Mouse (Mus musculus) 3134 (cell line): ENCODE results near the gene Tenm2.

Source experiments
- DNase-seq: peaks from one replicate; pipeline ENCODE4 v3.0.0-alpha.2; 2011; ENCODE audit warnings: low spot score; ENCODE audit not compliant: insufficient read length; ENCODE audit errors: extremely low read depth

Tenm2 gene

GRCm38 (mm10) chr11:36919301-36919700 lies 316.5 kb downstream of the Tenm2 start:
- DNase-seq, result no peak

GRCm38 (mm10) chr11:36911406-36911805 lies 324.4 kb downstream of the Tenm2 start:
- DNase-seq, result no peak

- no peak for DNase-seq
These were observed 326.7 kb downstream of the Tenm2 start for GRCm38 (mm10) chr11:36909036-36909435.

- no peak for DNase-seq
These were observed 333.5 kb downstream of the Tenm2 start for GRCm38 (mm10) chr11:36902302-36902701.

GRCm38 (mm10) chr11:36893061-36893460 lies 342.7 kb downstream of the Tenm2 start:
- no peak for DNase-seq

- DNase-seq, result no peak
These were observed 344.7 kb downstream of the Tenm2 start for GRCm38 (mm10) chr11:36891106-36891505.

- no peak for DNase-seq
These were observed 348.3 kb downstream of the Tenm2 start for GRCm38 (mm10) chr11:36887490-36887889.

- DNase-seq, result no peak
These were observed 349.6 kb downstream of the Tenm2 start for GRCm38 (mm10) chr11:36886147-36886546.

GRCm38 (mm10) chr11:36872961-36873360 lies 362.8 kb downstream of the Tenm2 start:
- DNase-seq, result no peak

- no peak for DNase-seq
These were observed 365.2 kb downstream of the Tenm2 start for GRCm38 (mm10) chr11:36870548-36870947.

- DNase-seq, result no peak
These were observed 384.1 kb downstream of the Tenm2 start for GRCm38 (mm10) chr11:36851690-36852089.

GRCm38 (mm10) chr11:36847451-36847850 lies 388.3 kb downstream of the Tenm2 start:
- DNase-seq, result no peak

- DNase-seq, result no peak
These were observed 402.9 kb downstream of the Tenm2 start for GRCm38 (mm10) chr11:36832855-36833254.

- DNase-seq, result no peak
These were observed 404.3 kb downstream of the Tenm2 start for GRCm38 (mm10) chr11:36831511-36831910.

- no peak for DNase-seq
These were observed 411.1 kb downstream of the Tenm2 start for GRCm38 (mm10) chr11:36824666-36825065.

GRCm38 (mm10) chr11:36804615-36805014 lies 431.1 kb downstream of the Tenm2 start:
- no peak for DNase-seq

- no peak for DNase-seq
These were observed 433.5 kb downstream of the Tenm2 start for GRCm38 (mm10) chr11:36802208-36802631.

- DNase-seq, result no peak
These were observed 434.1 kb downstream of the Tenm2 start for GRCm38 (mm10) chr11:36801683-36802082.

- no peak for DNase-seq
These were observed 436.4 kb downstream of the Tenm2 start for GRCm38 (mm10) chr11:36799409-36799808.

- DNase-seq, result no peak
These were observed 477.8 kb downstream of the Tenm2 start for GRCm38 (mm10) chr11:36758009-36758408.

- no peak for DNase-seq
These were observed 489.5 kb downstream of the Tenm2 start for GRCm38 (mm10) chr11:36746286-36746685.

GRCm38 (mm10) chr11:36727800-36728199 lies 508.0 kb downstream of the Tenm2 start:
- DNase-seq, result no peak

GRCm38 (mm10) chr11:36702881-36703280 lies 532.9 kb downstream of the Tenm2 start:
- no peak for DNase-seq
